In genomic region chr4:155213052-155213751, GRCm38 (mm10) we compare ENCODE assay signal across 9 mouse cellular contexts. TPM values are rescaled to one million over a fixed set of nuclear protein-coding genes. Genes with fewer than 3 reads are reported as not detected.
DNase-seq lines count a peak whose midpoint lies in the region; ATAC-seq and TF ChIP-seq lines count a peak whose summit lies in the region.
"Had no signal": no experiment of that assay in that cellular context is flagged by ENCODE, and none has a peak within 500 bp of the region (broad histone marks: within the 10 kb centered on the region; RNA-seq: fewer than 3 reads in every experiment).

No protein-coding gene starts in this region.

- no peak for DNase-seq in kidney, postnatal 0 days (ENCODE audit: low spot score)
- DNase-seq in kidney, postnatal 14 days: no peak
- DNase-seq in Muller cell, postnatal 12 days (ENCODE audit: inconsistent ontology term): peak; percentile 72
- DNase-seq in cerebellum, postnatal 25 days: peak; percentile 74 to 77
- peak; percentile 63 for DNase-seq in hindbrain, postnatal 0 days (ENCODE audit: low spot score)
- no peak for DNase-seq in natural killer cell, adult 2 months (ENCODE audit: low spot score in 2 of 2)
- no peak for DNase-seq in right cerebral cortex, postnatal 25 days
- DNase-seq in ovary, postnatal 10 days (ENCODE audit: low spot score): no peak

- no peak for ATAC-seq in kidney, postnatal 0 days (replicated peaks; ENCODE audit: low FRiP score, low read depth)
- peak; percentile 39; the same call in 1 of the 2 replicates for ATAC-seq in hindbrain, postnatal 0 days

- TF ChIP-seq CTCF in kidney, postnatal 0 days (IDR thresholded peaks at IDR 0.05; ENCODE audit: low read depth): peak; percentile 46
- TF ChIP-seq CTCF in hindbrain, postnatal 0 days (IDR thresholded peaks at IDR 0.05; ENCODE audit: low read depth): peak; percentile 30

- H3K9me3 ChIP-seq in kidney, postnatal 0 days (replicated peaks; ENCODE audit: low read length): no peaks in the 10 kb centered on the region
- no peaks in the 10 kb centered on the region for H3K9me3 ChIP-seq in hindbrain, postnatal 0 days (ENCODE audit: low read length)
- H3K9me3 ChIP-seq: heart, embryonic 12.5 days had no signal

- no peak overlapping the region for H3K4me2 ChIP-seq in kidney, postnatal 0 days (ENCODE audit: low read length)
- H3K4me2 ChIP-seq in hindbrain, postnatal 0 days (ENCODE audit: low read depth, low read length): no peak overlapping the region
- H3K4me2 ChIP-seq: heart, embryonic 12.5 days had no signal

- WGBS in kidney, postnatal 0 days: 57% methylated on average over 9 of the region's 9 CpGs
- WGBS in hindbrain, postnatal 0 days: 31% methylated on average over 9 of the region's 9 CpGs

- H3K4me1 ChIP-seq in kidney, postnatal 0 days (replicated peaks; ENCODE audit: insufficient read depth, low read length): peaks cover 68% of the 10 kb centered on the region
- peaks cover 55% of the 10 kb centered on the region for H3K4me1 ChIP-seq in hindbrain, postnatal 0 days (ENCODE audit: insufficient read depth, low read length)

- no peak overlapping the region for H3K4me3 ChIP-seq in kidney, postnatal 0 days (replicated peaks; ENCODE audit: low read depth, low read length)
- H3K4me3 ChIP-seq in hindbrain, postnatal 0 days (ENCODE audit: low read length): no peak overlapping the region
- H3K4me3 ChIP-seq: heart, embryonic 12.5 days had no signal

- H3K27me3 ChIP-seq in kidney, postnatal 0 days (ENCODE audit: insufficient read depth, low read length): no peaks in the 10 kb centered on the region
- H3K27me3 ChIP-seq in hindbrain, postnatal 0 days (ENCODE audit: insufficient read depth, low read length): no peaks in the 10 kb centered on the region
- H3K27me3 ChIP-seq: heart, embryonic 12.5 days had no signal

- H3K9ac ChIP-seq in kidney, postnatal 0 days (ENCODE audit: low read depth, low read length): no peak overlapping the region
- no peak overlapping the region for H3K9ac ChIP-seq in hindbrain, postnatal 0 days (replicated peaks; ENCODE audit: low read length)

- peak overlapping the region; percentile 51; the same call in 1 of the 2 replicates for H3K27ac ChIP-seq in kidney, postnatal 0 days
- H3K27ac ChIP-seq in hindbrain, postnatal 0 days: no peak overlapping the region

- peaks cover 12% of the 10 kb centered on the region for H3K36me3 ChIP-seq in kidney, postnatal 0 days (ENCODE audit: insufficient read depth, low read length)
- no peaks in the 10 kb centered on the region for H3K36me3 ChIP-seq in hindbrain, postnatal 0 days (ENCODE audit: insufficient read depth, low read length)

RNA-seq across cellular contexts. Expression of gene Ski, which starts 9.2 kb away (rescaled TPM):
- polyA plus RNA-seq in kidney, postnatal 0 days (2015; fragmentation: Nextera tagmentation; extraction: Ambion mirVana): 15.5 TPM in 2 replicates
- total RNA-seq in hindbrain, postnatal 0 days (2014; rRNA removed): 69.8 and 71.3 TPM in 2 replicates
- polyA plus RNA-seq in hindbrain, postnatal 0 days (2015; fragmentation: Nextera tagmentation; extraction: Ambion mirVana): 8.8 and 9.5 TPM in 2 replicates

RNA-seq across cellular contexts. Expression of gene Faap20, which starts 36.4 kb away (rescaled TPM):
- polyA plus RNA-seq in kidney, postnatal 0 days (2015; fragmentation: Nextera tagmentation; extraction: Ambion mirVana): 77.2 and 80.0 TPM in 2 replicates
- total RNA-seq in hindbrain, postnatal 0 days (2014; rRNA removed): 51.2 and 61.4 TPM in 2 replicates
- polyA plus RNA-seq in hindbrain, postnatal 0 days (2015; fragmentation: Nextera tagmentation; extraction: Ambion mirVana): 60.8 and 62.5 TPM in 2 replicates

Comparison
In these comparisons a context has a peak if more than half of its experiments do, and no peak if none do; other contexts are left out.
1. DNase-seq: peak in Muller cell, postnatal 12 days (single experiment), cerebellum, postnatal 25 days (2 of 2) and hindbrain, postnatal 0 days (single experiment); none in kidney, postnatal 0 days (single experiment), kidney, postnatal 14 days (single experiment), natural killer cell, adult 2 months (0 of 2), right cerebral cortex, postnatal 25 days (single experiment) and ovary, postnatal 10 days (single experiment).